Mouse (Mus musculus) ES-E14 (cell line): ENCODE data around the gene Tnfaip3. TPM values are rescaled to one million over a fixed set of nuclear protein-coding genes. Genes with fewer than 3 reads are reported as not detected.

ENCODE experiments used
- DNase-seq: peaks from one replicate; pipeline ENCODE4 v3.0.0-alpha.2; 2013; ENCODE audit warnings: low read depth, low spot score
- H3K27ac ChIP-seq: 2 replicates; pipeline ENCODE4 v1.5.1; 2012; ENCODE audit warnings: low read depth, mild to moderate bottlenecking, low read length, moderate library complexity, mixed read lengths; ENCODE audit not compliant: poor library complexity, insufficient read depth, severe bottlenecking
- H3K36me3 ChIP-seq: 2 replicates; pipeline ENCODE4 v1.6.1; 2012; ENCODE audit warnings: mild to moderate bottlenecking, low read length, moderate library complexity, mixed read lengths; ENCODE audit not compliant: control insufficient read depth, poor library complexity, insufficient read depth, severe bottlenecking
- H3K4me1 ChIP-seq, 2 experiments: fragments of 150-350 bp in 1 of 2; sonication (generic) in 1 of 2; 2 replicates each; pipeline ENCODE4 v1.6.1; 2012; ENCODE audit warnings: low read length in 2 of 2, mild to moderate bottlenecking in 1 of 2, mixed read lengths in 1 of 2; ENCODE audit not compliant: control insufficient read depth in 2 of 2, insufficient read depth in 2 of 2, poor library complexity in 1 of 2
- H3K4me3 ChIP-seq, 2 experiments: fragments of 150-350 bp in 1 of 2; sonication (generic) in 1 of 2; 2 replicates each; pipeline ENCODE4 v1.5.1; 2012; ENCODE audit warnings: low read length in 2 of 2, low read depth in 1 of 2, mild to moderate bottlenecking in 1 of 2, mixed read lengths in 1 of 2; ENCODE audit not compliant: insufficient read depth in 1 of 2, poor library complexity in 1 of 2, severe bottlenecking in 1 of 2
- H3K9ac ChIP-seq: 2 replicates; pipeline ENCODE4 v1.6.1; 2012; ENCODE audit warnings: low read depth, mild to moderate bottlenecking, low read length, mixed read lengths; ENCODE audit not compliant: poor library complexity, insufficient read depth, severe bottlenecking
- H3K9me3 ChIP-seq: fragments of 150-350 bp; sonication (generic); 2 replicates; pipeline ENCODE4 v1.6.1; 2012; ENCODE audit warnings: low read depth, mild to moderate bottlenecking, low read length; ENCODE audit not compliant: control insufficient read depth, insufficient read depth
- CHD2 ChIP-seq: IDR thresholded peaks from 2 replicates; pipeline ENCODE4 v1.6.1; 2014; ENCODE audit warnings: mild to moderate bottlenecking, low read depth, low read length, inconsistent platforms
- HCFC1 ChIP-seq: IDR thresholded peaks from 2 replicates; pipeline ENCODE4 v1.6.1; 2012; ENCODE audit warnings: low read length, inconsistent platforms, borderline replicate concordance; ENCODE audit not compliant: insufficient read depth
- MAFK ChIP-seq: IDR thresholded peaks from 2 replicates; pipeline ENCODE4 v1.6.1; 2014; ENCODE audit warnings: mild to moderate bottlenecking, low read depth, low read length, inconsistent platforms; ENCODE audit not compliant: insufficient read depth
- ZC3H11A ChIP-seq: IDR thresholded peaks from 2 replicates; pipeline ENCODE4 v1.6.1; 2012; ENCODE audit warnings: low read depth, mild to moderate bottlenecking, inconsistent platforms, low read length, borderline replicate concordance
- ZNF384 ChIP-seq: IDR thresholded peaks from 2 replicates; pipeline ENCODE4 v1.6.1; 2012; ENCODE audit warnings: low read depth, low read length, inconsistent platforms
- in situ Hi-C, 2 experiments: fragments of 600-800 bp; cut with MboI; formaldehyde crosslinking; loops; one replicate each; pipeline ENCODE4 v1.15.1; 2025; ENCODE audit warnings: low sequenced_read_pairs in 2 of 2, inconsistent platforms in 1 of 2; ENCODE audit not compliant: unreplicated experiment in 2 of 2
- total RNA-seq: library from RNA; depleted of rRNA; stranded (reverse); fragments of 300-350 nt; gene quantifications from 2 replicates; pipeline ENCODE4 v1.2.3, GENCODE M21; 2012

The Tnfaip3 gene
- total RNA-seq, 1 experiment, result 3.9 TPM

- H3K9ac ChIP-seq, result no peak overlapping the region
- H3K36me3 ChIP-seq, result no peaks in the 10 kb centered on the region
- no peaks in the 10 kb centered on the region for H3K4me1 ChIP-seq
- TF ChIP-seq MAFK (no peak), HCFC1 (no peak), ZNF384 (no peak), CHD2 (no peak), ZC3H11A (no peak)
- DNase-seq, result no peak
- in situ Hi-C loops, result no loop called here
- H3K9me3 ChIP-seq, result no peaks in the 10 kb centered on the region
- H3K4me3 ChIP-seq, result no peak overlapping the region
- H3K27ac ChIP-seq, result no peak overlapping the region
Observed at GRCm38 (mm10) chr10:19008607-19008940, 6.9 kb downstream of the Tnfaip3 start.

GRCm38 (mm10) chr10:19007897-19008606 is 7.4 kb downstream of the Tnfaip3 start:
- DNase-seq, result no peak
- no peaks in the 10 kb centered on the region for H3K9me3 ChIP-seq
- in situ Hi-C loops, result no loop called here
- H3K9ac ChIP-seq, result no peak overlapping the region
- H3K36me3 ChIP-seq, result no peaks in the 10 kb centered on the region
- no peaks in the 10 kb centered on the region for H3K4me1 ChIP-seq
- H3K4me3 ChIP-seq, result no peak overlapping the region
- no peak overlapping the region for H3K27ac ChIP-seq
- TF ChIP-seq ZNF384 (no peak), ZC3H11A (no peak), HCFC1 (no peak), MAFK (no peak)

GRCm38 (mm10) chr10:19002091-19002785 is 13.2 kb downstream of the Tnfaip3 start:
- no peak for DNase-seq
- no peaks in the 10 kb centered on the region for H3K4me1 ChIP-seq
- in situ Hi-C loops, result no loop called here
- no peak overlapping the region for H3K4me3 ChIP-seq
- no peaks in the 10 kb centered on the region for H3K36me3 ChIP-seq
- no peak for TF ChIP-seq ZNF384
- no peak for TF ChIP-seq ZC3H11A
- TF ChIP-seq CHD2, result no peak
- TF ChIP-seq MAFK, result no peak
- TF ChIP-seq HCFC1, result no peak
- H3K9ac ChIP-seq, result no peak overlapping the region
- no peak overlapping the region for H3K27ac ChIP-seq
- H3K9me3 ChIP-seq, result no peaks in the 10 kb centered on the region

GRCm38 (mm10) chr10:18999427-18999826 is 16.0 kb downstream of the Tnfaip3 start:
- Histone ChIP-seq H3K9ac (no peak overlapping the region), H3K36me3 (no peaks in the 10 kb centered on the region), H3K4me1 (no peaks in the 10 kb centered on the region), H3K4me3 (no peak overlapping the region), H3K9me3 (no peaks in the 10 kb centered on the region), H3K27ac (no peak overlapping the region)
- peak; percentile 40 for DNase-seq
- in situ Hi-C loops, result no loop called here
- no peak for TF ChIP-seq CHD2
- no peak for TF ChIP-seq ZC3H11A
- TF ChIP-seq HCFC1, result no peak
- no peak for TF ChIP-seq MAFK
- no peak for TF ChIP-seq ZNF384
